Mouse (Mus musculus) liver, postnatal 0 days (tissue): ENCODE results near the gene Sptb. TPM values are rescaled to one million over a fixed set of nuclear protein-coding genes. Genes with fewer than 3 reads are reported as not detected.
A peak's percentile ranks its signal among the peaks of the same experiment; 100 is the strongest.

Experiments used
- ATAC-seq: fragments of 200-750 bp; cut with Nextera tagmentation; 2 replicates; pipeline ENCODE4 v1.8.0; 2017; ENCODE audit warnings: mild to moderate bottlenecking, moderate library complexity
- DNase-seq: peaks from one replicate; pipeline ENCODE4 v3.0.0-alpha.2; 2016
- H3K27ac ChIP-seq: fragments of 300-500 bp; sonication (generic); 2 replicates; pipeline ENCODE4 v1.5.1; 2014; ENCODE audit warnings: antibody characterized with exemption, moderate library complexity, mild to moderate bottlenecking, low read depth
- H3K27me3 ChIP-seq: fragments of 300-500 bp; sonication (generic); 2 replicates; pipeline ENCODE4 v1.6.1; 2014; ENCODE audit warnings: low read length, control low read depth, mixed read lengths; ENCODE audit not compliant: insufficient read depth
- H3K36me3 ChIP-seq: fragments of 300-500 bp; sonication (generic); replicated peaks from 2 replicates; pipeline ENCODE4 v1.6.1; 2014; ENCODE audit warnings: mild to moderate bottlenecking, control low read depth, low read length, moderate library complexity, mixed read lengths; ENCODE audit not compliant: insufficient read depth
- H3K4me1 ChIP-seq: fragments of 300-500 bp; sonication (generic); 2 replicates; pipeline ENCODE4 v1.6.1; 2014; ENCODE audit warnings: antibody characterized with exemption, mild to moderate bottlenecking, control low read depth; ENCODE audit not compliant: insufficient read depth
- H3K4me2 ChIP-seq: fragments of 300-500 bp; sonication (generic); 2 replicates; pipeline ENCODE4 v1.6.1; 2014; ENCODE audit warnings: low read depth, mild to moderate bottlenecking, low read length, moderate library complexity, mixed read lengths
- H3K4me3 ChIP-seq: fragments of 300-500 bp; sonication (generic); 2 replicates; pipeline ENCODE4 v1.5.1; 2014; ENCODE audit warnings: low read depth, low read length
- H3K9ac ChIP-seq: fragments of 300-500 bp; sonication (generic); replicated peaks from 2 replicates; pipeline ENCODE4 v1.6.1; 2014; ENCODE audit warnings: mild to moderate bottlenecking, moderate library complexity
- H3K9me3 ChIP-seq: fragments of 300-500 bp; sonication (generic); 2 replicates; pipeline ENCODE4 v1.6.1; 2016; ENCODE audit warnings: mild to moderate bottlenecking, control low read depth, low read length, mixed read lengths
- CTCF ChIP-seq: sonication (generic); IDR thresholded peaks from 2 replicates; pipeline ENCODE4 v1.5.1; 2016; ENCODE audit warnings: antibody characterized with exemption, low read depth
- EP300 ChIP-seq: IDR thresholded peaks from 2 replicates; pipeline ENCODE4 v1.6.1; 2016; ENCODE audit warnings: antibody characterized with exemption, low read depth, mild to moderate bottlenecking
- WGBS: fragments of 180-500 bp; shearing (Covaris S2); extraction: QIAGEN DNeasy Blood & Tissue Kit; methylation state at CpG from one replicate; pipeline ENCODE4 v1.1.7; 2014; ENCODE audit not compliant: insufficient replicate concordance; 5-methylcytosine and 5-hydroxymethylcytosine counted together
- polyA plus RNA-seq: library from polyadenylated mRNA; unstranded; fragments of >200 nt; fragmentation: Nextera tagmentation; extraction: Ambion mirVana; gene quantifications from 2 replicates; pipeline ENCODE4 v1.2.1, GENCODE M21; 2015

The Sptb gene
- polyA plus RNA-seq, 1 experiment from 2014 or later = 14.8 TPM

DNA sequence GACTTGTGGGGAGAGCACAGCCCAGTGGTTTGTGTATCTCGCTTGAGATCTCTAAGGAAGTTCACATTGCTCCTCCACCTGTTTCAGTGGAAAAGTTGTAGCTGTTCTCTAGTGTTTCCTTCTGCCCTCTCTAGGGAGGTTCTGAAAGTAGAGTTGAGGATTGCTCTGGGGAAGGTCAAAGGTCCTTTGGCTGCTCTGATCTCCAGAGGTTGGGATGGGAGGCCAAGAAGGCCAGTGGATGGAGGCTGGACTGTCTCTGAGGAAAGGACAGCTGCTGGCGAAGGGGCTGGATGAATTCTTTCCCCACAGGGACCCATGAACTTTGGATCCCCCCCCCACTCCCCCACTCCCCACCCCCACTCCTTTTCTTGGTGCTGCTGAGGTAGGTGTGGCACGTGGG lies 156.0 kb downstream of the Sptb start:
- Histone ChIP-seq H3K4me1 (peaks cover 60% of the 10 kb centered on the region), H3K4me3 (no peak overlapping the region), H3K36me3 (peaks cover 4% of the 10 kb centered on the region), H3K4me2 (no peak overlapping the region), H3K27ac (no peak overlapping the region), H3K27me3 (no peaks in the 10 kb centered on the region), H3K9ac (no peak overlapping the region), H3K9me3 (no peaks in the 10 kb centered on the region)
- no peak for ATAC-seq
- no peak for DNase-seq
- 70% methylated on average over 3 of the region's 3 CpGs for WGBS
- no peak for TF ChIP-seq EP300
- no peak for TF ChIP-seq CTCF

DNA sequence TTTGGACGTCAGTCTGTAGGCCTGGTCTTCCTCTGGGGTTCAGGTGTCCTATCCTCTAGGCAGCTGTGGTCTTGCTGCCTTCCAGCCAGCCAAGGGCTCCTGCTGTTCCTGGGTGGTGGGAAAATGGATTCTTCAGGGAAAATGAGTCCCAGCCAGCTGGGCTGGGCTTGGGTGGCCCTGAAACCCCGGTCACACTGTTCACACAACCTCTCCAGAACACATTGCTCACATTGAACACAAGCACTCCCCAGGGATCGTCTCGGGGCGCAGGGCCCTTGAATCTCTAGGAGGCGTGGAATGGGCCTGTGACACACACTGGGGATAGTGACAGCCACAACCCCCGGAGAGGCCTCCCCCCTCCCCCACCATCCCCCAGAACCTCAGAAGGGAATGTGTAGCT lies 156.4 kb downstream of the Sptb start:
- 64% methylated on average over 7 of the region's 7 CpGs for WGBS
- no peak for DNase-seq
- H3K4me3 ChIP-seq = no peak overlapping the region
- H3K27ac ChIP-seq = 0 out of 2 replicates have a peak overlapping the region, but pooled peaks have one; percentile 2
- H3K27me3 ChIP-seq = no peaks in the 10 kb centered on the region
- peak overlapping the region; percentile 18; the same call in 1 of the 2 replicates for H3K9ac ChIP-seq
- no peaks in the 10 kb centered on the region for H3K9me3 ChIP-seq
- no peak for ATAC-seq
- H3K4me2 ChIP-seq = no peak overlapping the region
- peaks cover 4% of the 10 kb centered on the region for H3K36me3 ChIP-seq
- peaks cover 62% of the 10 kb centered on the region for H3K4me1 ChIP-seq
- TF ChIP-seq CTCF = no peak

DNA sequence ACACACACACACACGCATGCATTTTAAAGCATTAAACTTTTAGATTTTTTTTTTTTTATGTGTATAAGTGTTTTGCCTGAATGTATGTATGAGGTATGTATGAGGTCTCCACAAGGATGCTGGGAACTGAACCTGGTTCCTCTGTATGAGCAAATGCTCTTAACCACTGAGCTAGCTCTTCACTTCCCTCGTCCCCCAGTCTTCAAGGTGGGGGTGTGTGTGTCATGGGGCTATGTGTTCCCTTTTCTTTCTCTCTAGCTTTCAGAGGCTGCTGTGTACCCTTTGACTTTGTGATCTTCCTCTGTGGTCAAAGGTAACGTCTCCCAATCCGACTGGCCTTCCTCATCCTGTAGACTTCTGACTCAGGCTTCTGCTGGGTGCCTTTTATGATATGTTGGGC lies 157.4 kb downstream of the Sptb start:
- peaks cover 72% of the 10 kb centered on the region for H3K4me1 ChIP-seq
- no peaks in the 10 kb centered on the region for H3K9me3 ChIP-seq
- no peak overlapping the region for H3K4me2 ChIP-seq
- peak overlapping the region; percentile 49; the same call in 1 of the 2 replicates for H3K27ac ChIP-seq
- H3K4me3 ChIP-seq = no peak overlapping the region
- no peaks in the 10 kb centered on the region for H3K27me3 ChIP-seq
- peaks cover 4% of the 10 kb centered on the region for H3K36me3 ChIP-seq
- TF ChIP-seq CTCF (no peak), EP300 (no peak)
- WGBS = 37% methylated on average over 4 of the region's 4 CpGs
- ATAC-seq (peak; percentile 9; the same call in 1 of the 2 replicates), DNase-seq (no peak)
- no peak overlapping the region for H3K9ac ChIP-seq

DNA sequence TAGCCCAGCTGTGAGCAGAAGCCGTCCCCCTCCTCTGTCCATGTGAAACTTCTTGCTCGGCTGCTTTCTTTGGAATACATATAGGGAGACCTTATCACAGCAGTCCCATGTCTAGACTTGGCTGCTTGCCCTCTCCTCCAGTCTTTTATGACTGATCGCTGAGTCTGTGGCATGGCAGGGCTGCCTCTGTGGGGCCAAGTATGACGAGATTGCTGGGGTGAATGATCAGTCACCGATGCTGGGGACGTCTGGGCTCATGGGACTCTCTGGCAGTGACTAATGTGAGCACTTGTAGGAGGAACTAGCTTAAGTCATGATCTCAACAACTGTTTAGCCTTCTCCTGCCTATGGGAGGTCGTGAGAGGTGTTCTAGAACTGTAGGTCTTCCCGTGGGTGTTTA lies 158.0 kb downstream of the Sptb start:
- Histone ChIP-seq H3K4me2 (no peak overlapping the region), H3K4me3 (no peak overlapping the region), H3K4me1 (peaks cover 75% of the 10 kb centered on the region), H3K9me3 (no peaks in the 10 kb centered on the region), H3K27me3 (no peaks in the 10 kb centered on the region), H3K27ac (peak overlapping the region; percentile 49), H3K9ac (0 out of 2 replicates have a peak overlapping the region, but pooled peaks have one; percentile 7), H3K36me3 (peaks cover 4% of the 10 kb centered on the region)
- DNase-seq = peak; percentile 49
- TF ChIP-seq CTCF (no peak), EP300 (no peak)
- WGBS = 37% methylated on average over 8 of the region's 8 CpGs
- ATAC-seq = peak; percentile 38

DNA sequence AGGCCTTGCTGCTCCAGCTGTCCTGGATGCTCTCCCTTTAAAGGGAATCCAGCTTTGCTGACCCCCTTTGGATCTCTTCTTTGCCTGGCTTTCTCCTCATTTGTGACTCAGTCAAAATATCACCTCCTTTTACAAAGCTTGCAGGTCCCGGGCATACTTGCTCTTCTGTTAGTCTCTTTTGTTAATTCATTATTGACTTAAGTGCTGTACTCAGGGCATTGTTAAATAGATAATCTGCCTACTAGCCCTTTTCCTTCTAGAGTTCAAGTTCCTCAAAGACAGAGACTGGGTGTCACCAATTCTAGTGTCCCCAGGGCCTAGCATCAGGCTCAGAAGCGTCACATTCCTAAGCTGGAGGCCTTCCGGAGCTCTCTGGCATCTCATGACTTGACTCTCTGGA lies 161.1 kb downstream of the Sptb start:
- peaks cover 76% of the 10 kb centered on the region for H3K4me1 ChIP-seq
- peak overlapping the region; percentile 89; the same call in 1 of the 2 replicates for H3K27ac ChIP-seq
- H3K4me2 ChIP-seq = no peak overlapping the region
- H3K27me3 ChIP-seq = no peaks in the 10 kb centered on the region
- H3K9me3 ChIP-seq = no peaks in the 10 kb centered on the region
- H3K36me3 ChIP-seq = peaks cover 4% of the 10 kb centered on the region
- WGBS = 85% methylated on average over 3 of the region's 3 CpGs
- H3K9ac ChIP-seq = peak overlapping the region; percentile 21; the same call in 1 of the 2 replicates
- no peak for ATAC-seq
- TF ChIP-seq EP300 (no peak), CTCF (no peak)
- H3K4me3 ChIP-seq = no peak overlapping the region
- no peak for DNase-seq

DNA sequence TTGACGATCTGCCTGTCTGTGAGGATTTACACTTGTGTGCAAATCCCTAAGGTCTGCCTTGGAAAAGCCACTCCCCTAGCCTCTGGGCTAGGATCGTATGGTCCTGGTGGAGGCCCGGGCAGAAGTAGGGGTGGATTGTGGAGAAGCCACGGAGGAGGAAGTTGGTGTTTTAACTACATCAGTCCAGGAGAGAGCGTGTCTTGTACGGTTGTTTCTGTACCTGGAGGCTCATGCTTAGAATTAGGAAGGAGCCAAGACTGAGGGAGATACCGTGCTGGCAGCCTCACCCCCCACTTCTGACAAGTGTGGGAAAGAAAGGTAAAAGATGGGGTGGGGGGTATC lies 162.3 kb downstream of the Sptb start:
- peak; percentile 44 for ATAC-seq
- Histone ChIP-seq H3K4me2 (peak overlapping the region; percentile 64), H3K4me1 (peaks cover 65% of the 10 kb centered on the region)

More for the DNA sequence above, 162.3 kb downstream of the Sptb start:
- Histone ChIP-seq H3K27me3 (no peaks in the 10 kb centered on the region), H3K9me3 (no peaks in the 10 kb centered on the region), H3K9ac (peak overlapping the region; percentile 63; the same call in 1 of the 2 replicates), H3K27ac (peak overlapping the region; percentile 89), H3K4me3 (0 out of 2 replicates have a peak overlapping the region, but pooled peaks have one; percentile 20), H3K36me3 (peaks cover 4% of the 10 kb centered on the region)
- 15% methylated on average over 7 of the region's 7 CpGs for WGBS
- TF ChIP-seq CTCF = no peak
- no peak for TF ChIP-seq EP300
- no peak for DNase-seq
